Mouse (Mus musculus) hindbrain, postnatal 0 days (tissue): Measurements from ENCODE around the gene Gm21788. TPM values are rescaled to one million over a fixed set of nuclear protein-coding genes. Genes with fewer than 3 reads are reported as not detected.
"Not testable (repeated sequence)": the region's sequence is repeated elsewhere in the genome, so short reads cannot be mapped to it uniquely, and the experiment has no call there.

Experiments used
- ATAC-seq: fragments of 200-750 bp; cut with Nextera tagmentation; 2 replicates; pipeline ENCODE4 v1.8.0; 2017; ENCODE audit warnings: mild to moderate bottlenecking, moderate TSS enrichment, moderate library complexity
- DNase-seq: peaks from one replicate; pipeline ENCODE4 v3.0.0-alpha.2; 2015; ENCODE audit warnings: low spot score
- H3K27ac ChIP-seq: fragments of 300-500 bp; sonication (generic); 2 replicates; pipeline ENCODE4 v1.5.1; 2014; ENCODE audit warnings: mild to moderate bottlenecking
- H3K27me3 ChIP-seq: fragments of 300-500 bp; sonication (generic); 2 replicates; pipeline ENCODE4 v1.6.1; 2014; ENCODE audit warnings: low read length, mixed read lengths; ENCODE audit not compliant: insufficient read depth
- H3K36me3 ChIP-seq: fragments of 300-500 bp; sonication (generic); 2 replicates; pipeline ENCODE4 v1.6.1; 2014; ENCODE audit warnings: low read length, mixed read lengths; ENCODE audit not compliant: insufficient read depth
- H3K4me1 ChIP-seq: fragments of 300-500 bp; sonication (generic); 2 replicates; pipeline ENCODE4 v1.6.1; 2014; ENCODE audit warnings: antibody characterized with exemption, low read length, mixed read lengths; ENCODE audit not compliant: insufficient read depth
- H3K4me2 ChIP-seq: fragments of 300-500 bp; sonication (generic); 2 replicates; pipeline ENCODE4 v1.6.1; 2014; ENCODE audit warnings: low read depth, mild to moderate bottlenecking, low read length, moderate library complexity, mixed read lengths
- H3K4me3 ChIP-seq: fragments of 300-500 bp; sonication (generic); 2 replicates; pipeline ENCODE4 v1.5.1; 2014; ENCODE audit warnings: low read length
- H3K9ac ChIP-seq: fragments of 300-500 bp; sonication (generic); replicated peaks from 2 replicates; pipeline ENCODE4 v1.6.1; 2014; ENCODE audit warnings: mild to moderate bottlenecking, low read length, moderate library complexity, mixed read lengths
- H3K9me3 ChIP-seq: fragments of 300-500 bp; sonication (generic); 2 replicates; pipeline ENCODE4 v1.6.1; 2016; ENCODE audit warnings: low read length, mixed read lengths
- WGBS: fragments of 180-500 bp; shearing (Covaris S2); extraction: QIAGEN DNeasy Blood & Tissue Kit; methylation state at CpG from one replicate; pipeline ENCODE4 v1.1.7; 2014; 5-methylcytosine and 5-hydroxymethylcytosine counted together
- polyA plus RNA-seq: library from polyadenylated mRNA; unstranded; fragments of >200 nt; fragmentation: Nextera tagmentation; extraction: Ambion mirVana; gene quantifications from 2 replicates; pipeline ENCODE4 v1.2.1, GENCODE M21; 2015
- total RNA-seq: library from RNA; depleted of rRNA; stranded (reverse); fragments of >200 nt; gene quantifications from 2 replicates; pipeline ENCODE4 v1.2.3, GENCODE M21; 2014; rRNA removed

The Gm21788 gene
- total RNA-seq (not detected in 2 replicates), polyA plus RNA-seq (not detected in 2 replicates)

DNA sequence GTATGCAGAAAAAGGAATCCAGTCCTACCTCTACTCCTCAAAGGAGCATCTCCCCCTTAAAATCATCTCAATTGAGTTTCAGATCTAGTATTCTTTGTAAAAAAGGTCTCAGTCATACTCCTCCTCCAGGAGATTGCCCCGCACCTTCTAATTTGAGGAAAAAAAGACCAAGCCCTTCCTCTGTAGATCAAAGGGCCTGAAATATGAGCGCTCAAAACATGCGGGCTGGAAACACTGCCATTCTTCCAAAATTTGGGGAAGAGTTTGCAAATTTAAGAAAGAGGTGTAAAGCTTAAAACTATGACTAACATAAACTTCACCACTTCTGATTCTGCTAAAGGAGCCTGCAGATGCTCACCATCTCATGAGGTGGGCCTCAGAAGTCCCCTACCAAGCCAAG lies at the start of gene Gm21788:
TSS of gene Gm21788 (plus strand) at position 301 of the 400 bp plus-strand sequence.
- no CpG with 5 or more reads among the region's 3 CpGs for WGBS

More for the DNA sequence above, at the start of gene Gm21788:
- H3K9ac ChIP-seq, H3K4me1 ChIP-seq, H3K36me3 ChIP-seq, H3K4me2 ChIP-seq, H3K9me3 ChIP-seq, ATAC-seq, H3K27me3 ChIP-seq, DNase-seq, H3K27ac ChIP-seq, H3K4me3 ChIP-seq: not testable (repeated sequence)

Other genes with a start within 250 kb of the Gm21788 start
- not detected in 2 replicates for gene Gm21244, start 235.7 kb upstream of the Gm21788 start, total RNA-seq
- not detected in 2 replicates for gene Gm21244, start 235.7 kb upstream of the Gm21788 start, polyA plus RNA-seq
- gene Gm28998, start 151.2 kb upstream of the Gm21788 start, total RNA-seq: not detected in 2 replicates
- not detected in 2 replicates for gene Gm28998, start 151.2 kb upstream of the Gm21788 start, polyA plus RNA-seq
- gene Gm20826, start 233.5 kb downstream of the Gm21788 start, total RNA-seq: not detected in 2 replicates
- gene Gm20826, start 233.5 kb downstream of the Gm21788 start, polyA plus RNA-seq: not detected in 2 replicates